Mouse (Mus musculus) R1 (cell line): Measurements from ENCODE around the gene Alk.

Source experiments
- DNase-seq: peaks from one replicate; pipeline ENCODE4 v3.0.0-alpha.2; 2018; ENCODE audit warnings: low read depth, low spot score

Alk gene

GRCm38 (mm10) chr17:72528481-72528880, 75.9 kb downstream of the Alk start:
- DNase-seq, result no peak

- DNase-seq, result no peak
Observed at GRCm38 (mm10) chr17:72527481-72527880, 76.9 kb downstream of the Alk start.

- DNase-seq, result no peak
Observed at GRCm38 (mm10) chr17:72526356-72526755, 78.1 kb downstream of the Alk start.

GRCm38 (mm10) chr17:72524839-72525238, 79.6 kb downstream of the Alk start:
- no peak for DNase-seq

GRCm38 (mm10) chr17:72523006-72523405, 81.4 kb downstream of the Alk start:
- DNase-seq, result peak; percentile 89

GRCm38 (mm10) chr17:72522381-72522780, 82.0 kb downstream of the Alk start:
- peak; percentile 81 for DNase-seq

GRCm38 (mm10) chr17:72521353-72521752, 83.1 kb downstream of the Alk start:
- DNase-seq, result no peak

- DNase-seq, result no peak
Observed at GRCm38 (mm10) chr17:72510746-72511145, 93.7 kb downstream of the Alk start.

GRCm38 (mm10) chr17:72508678-72509394, 95.6 kb downstream of the Alk start:
- no peak for DNase-seq

GRCm38 (mm10) chr17:72505213-72505612, 99.2 kb downstream of the Alk start:
- no peak for DNase-seq

- no peak for DNase-seq
Observed at GRCm38 (mm10) chr17:72504581-72504980, 99.8 kb downstream of the Alk start.

- DNase-seq, result no peak
Observed at GRCm38 (mm10) chr17:72495395-72495794, 109.0 kb downstream of the Alk start.

GRCm38 (mm10) chr17:72485623-72486022, 118.8 kb downstream of the Alk start:
- DNase-seq, result no peak

GRCm38 (mm10) chr17:72479260-72479659, 125.2 kb downstream of the Alk start:
- peak; percentile 90 for DNase-seq

- peak; percentile 89 for DNase-seq
Observed at GRCm38 (mm10) chr17:72477889-72478405, 126.5 kb downstream of the Alk start.

GRCm38 (mm10) chr17:72476956-72477355, 127.5 kb downstream of the Alk start:
- DNase-seq, result peak; percentile 67

- DNase-seq, result no peak
Observed at GRCm38 (mm10) chr17:72474166-72474565, 130.3 kb downstream of the Alk start.

- no peak for DNase-seq
Observed at GRCm38 (mm10) chr17:72448477-72448876, 155.9 kb downstream of the Alk start.

GRCm38 (mm10) chr17:72445204-72446177, 158.9 kb downstream of the Alk start:
- no peak for DNase-seq

GRCm38 (mm10) chr17:72417451-72417850, 187.0 kb downstream of the Alk start:
- DNase-seq, result no peak

- no peak for DNase-seq
Observed at GRCm38 (mm10) chr17:72414676-72415075, 189.8 kb downstream of the Alk start.

GRCm38 (mm10) chr17:72404813-72405212, 199.6 kb downstream of the Alk start:
- no peak for DNase-seq
